Mouse (Mus musculus) hindbrain, postnatal 0 days (tissue): ENCODE data around the gene Fbln2. TPM values are rescaled to one million over a fixed set of nuclear protein-coding genes. Genes with fewer than 3 reads are reported as not detected.

Experiments
- ATAC-seq: fragments of 200-750 bp; cut with Nextera tagmentation; 2 replicates; pipeline ENCODE4 v1.8.0; 2017; ENCODE audit warnings: mild to moderate bottlenecking, moderate TSS enrichment, moderate library complexity
- DNase-seq: peaks from one replicate; pipeline ENCODE4 v3.0.0-alpha.2; 2015; ENCODE audit warnings: low spot score
- H3K27ac ChIP-seq: fragments of 300-500 bp; sonication (generic); 2 replicates; pipeline ENCODE4 v1.5.1; 2014; ENCODE audit warnings: mild to moderate bottlenecking
- H3K27me3 ChIP-seq: fragments of 300-500 bp; sonication (generic); 2 replicates; pipeline ENCODE4 v1.6.1; 2014; ENCODE audit warnings: low read length, mixed read lengths; ENCODE audit not compliant: insufficient read depth
- H3K36me3 ChIP-seq: fragments of 300-500 bp; sonication (generic); 2 replicates; pipeline ENCODE4 v1.6.1; 2014; ENCODE audit warnings: low read length, mixed read lengths; ENCODE audit not compliant: insufficient read depth
- H3K4me1 ChIP-seq: fragments of 300-500 bp; sonication (generic); 2 replicates; pipeline ENCODE4 v1.6.1; 2014; ENCODE audit warnings: antibody characterized with exemption, low read length, mixed read lengths; ENCODE audit not compliant: insufficient read depth
- H3K4me2 ChIP-seq: fragments of 300-500 bp; sonication (generic); 2 replicates; pipeline ENCODE4 v1.6.1; 2014; ENCODE audit warnings: low read depth, mild to moderate bottlenecking, low read length, moderate library complexity, mixed read lengths
- H3K4me3 ChIP-seq: fragments of 300-500 bp; sonication (generic); 2 replicates; pipeline ENCODE4 v1.5.1; 2014; ENCODE audit warnings: low read length
- H3K9ac ChIP-seq: fragments of 300-500 bp; sonication (generic); replicated peaks from 2 replicates; pipeline ENCODE4 v1.6.1; 2014; ENCODE audit warnings: mild to moderate bottlenecking, low read length, moderate library complexity, mixed read lengths
- H3K9me3 ChIP-seq: fragments of 300-500 bp; sonication (generic); 2 replicates; pipeline ENCODE4 v1.6.1; 2016; ENCODE audit warnings: low read length, mixed read lengths
- CTCF ChIP-seq: IDR thresholded peaks from 2 replicates; pipeline ENCODE4 v1.5.1; 2016; ENCODE audit warnings: antibody characterized with exemption, control low read depth, low read depth
- WGBS: fragments of 180-500 bp; shearing (Covaris S2); extraction: QIAGEN DNeasy Blood & Tissue Kit; methylation state at CpG from one replicate; pipeline ENCODE4 v1.1.7; 2014; 5-methylcytosine and 5-hydroxymethylcytosine counted together
- polyA plus RNA-seq: library from polyadenylated mRNA; unstranded; fragments of >200 nt; fragmentation: Nextera tagmentation; extraction: Ambion mirVana; gene quantifications from 2 replicates; pipeline ENCODE4 v1.2.1, GENCODE M21; 2015
- total RNA-seq: library from RNA; depleted of rRNA; stranded (reverse); fragments of >200 nt; gene quantifications from 2 replicates; pipeline ENCODE4 v1.2.3, GENCODE M21; 2014

Fbln2 gene
- total and polyA plus RNA-seq, 2 experiments from 2014 or later: 21.2 to 50.6 TPM

DNA sequence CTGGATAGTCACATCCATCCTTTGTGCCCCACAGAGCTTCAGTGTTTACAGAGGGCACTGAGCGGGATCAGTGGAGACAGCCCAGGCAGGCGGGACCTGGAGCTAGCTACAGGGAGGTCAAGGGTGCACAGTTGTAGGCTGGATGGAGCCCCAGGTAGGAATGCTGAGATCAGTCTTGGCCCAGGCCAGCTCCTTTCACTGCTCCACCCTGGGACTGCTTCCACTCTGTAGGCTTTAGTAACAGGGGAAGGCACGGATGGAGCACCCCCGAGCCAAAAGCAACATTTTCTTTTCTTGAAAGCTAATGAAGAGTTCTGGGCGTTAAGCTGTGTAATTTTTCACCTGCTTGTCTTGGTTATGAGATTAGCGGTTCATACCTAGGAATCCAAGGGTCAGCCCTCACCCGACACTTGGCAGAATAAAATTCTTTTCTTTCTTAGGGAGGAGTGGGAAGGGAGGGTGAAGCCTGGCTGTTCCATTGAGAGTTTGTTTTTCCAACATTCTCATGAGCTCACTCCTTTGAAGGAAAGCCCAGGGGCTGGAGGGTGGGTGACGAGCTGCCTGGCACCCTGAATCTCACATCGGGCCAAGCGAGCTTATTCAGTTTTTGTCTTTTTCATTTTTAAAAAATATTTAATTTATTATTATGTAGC, 10.6 kb downstream of the Fbln2 start:
- no peak overlapping the region for H3K4me3 ChIP-seq
- no peak for DNase-seq
- H3K9ac ChIP-seq: no peak overlapping the region
- no peak overlapping the region for H3K27ac ChIP-seq
- ATAC-seq: no peak
- H3K4me1 ChIP-seq: peaks cover 8% of the 10 kb centered on the region; the same call in 1 of the 2 replicates
- WGBS: 73% methylated on average over 10 of the region's 10 CpGs
- H3K27me3 ChIP-seq: no peaks in the 10 kb centered on the region
- H3K9me3 ChIP-seq: no peaks in the 10 kb centered on the region
- no peak overlapping the region for H3K4me2 ChIP-seq
- H3K36me3 ChIP-seq: no peaks in the 10 kb centered on the region
- TF ChIP-seq CTCF: no peak

- Histone ChIP-seq H3K4me3 (no peak overlapping the region), H3K36me3 (no peaks in the 10 kb centered on the region), H3K27ac (no peak overlapping the region), H3K27me3 (no peaks in the 10 kb centered on the region), H3K9ac (no peak overlapping the region), H3K4me1 (no peaks in the 10 kb centered on the region; the same call in 1 of the 2 replicates), H3K9me3 (no peaks in the 10 kb centered on the region), H3K4me2 (no peak overlapping the region)
- TF ChIP-seq CTCF: no peak
- WGBS: 76% methylated on average over 6 of the region's 6 CpGs
- no peak for DNase-seq
- ATAC-seq: no peak
Measured at GRCm38 (mm10) chr6:91224939-91225338, 12.7 kb downstream of the Fbln2 start.

DNA sequence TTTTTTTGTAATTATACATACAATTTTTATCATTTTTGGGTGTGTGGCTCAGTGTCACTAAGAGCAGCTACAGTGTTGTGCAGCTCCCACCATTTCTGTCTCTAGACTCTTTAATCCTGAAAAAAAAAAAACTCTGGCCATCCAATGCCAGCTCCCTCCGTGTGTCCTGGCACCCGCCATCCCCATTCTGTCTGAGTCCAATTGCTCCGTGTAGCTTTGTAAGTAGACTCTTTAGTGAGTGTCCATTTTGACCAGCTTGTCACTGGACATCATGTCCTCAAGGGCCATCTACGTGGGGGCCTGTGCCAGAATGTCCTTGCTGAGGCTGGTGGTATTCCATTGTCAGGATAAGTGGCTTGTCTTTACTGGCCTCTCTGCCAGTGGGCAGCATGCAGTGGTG, 13.1 kb downstream of the Fbln2 start:
- no peak for TF ChIP-seq CTCF
- Histone ChIP-seq H3K36me3 (no peaks in the 10 kb centered on the region), H3K4me2 (no peak overlapping the region), H3K27me3 (no peaks in the 10 kb centered on the region), H3K9ac (no peak overlapping the region), H3K27ac (no peak overlapping the region), H3K9me3 (no peaks in the 10 kb centered on the region), H3K4me3 (no peak overlapping the region), H3K4me1 (no peaks in the 10 kb centered on the region; the same call in 1 of the 2 replicates)
- DNase-seq (peak; percentile 28), ATAC-seq (no peak)
- WGBS: 42% methylated on average over 4 of the region's 4 CpGs

DNA sequence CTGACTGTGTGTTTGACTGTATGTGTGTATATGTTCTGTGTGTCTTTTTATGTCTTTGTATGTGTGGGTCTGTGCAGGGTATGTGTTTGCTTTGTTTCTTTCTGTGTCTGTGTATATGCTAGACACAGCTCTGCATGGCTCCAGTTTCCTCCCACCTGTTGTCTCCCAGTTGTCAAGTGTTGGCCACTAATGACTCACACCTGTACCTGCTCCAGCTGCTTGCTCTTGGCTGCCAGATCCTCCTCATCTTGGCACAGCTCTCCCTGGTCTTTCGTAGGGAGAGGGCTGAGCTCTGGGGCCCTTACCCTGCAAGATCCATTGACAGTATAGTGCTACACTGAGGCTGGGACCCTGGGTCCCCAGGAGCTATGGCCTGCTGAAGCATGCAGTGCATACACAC, 13.8 kb downstream of the Fbln2 start:
- H3K4me3 ChIP-seq: no peak overlapping the region
- WGBS: 48% methylated on average over 1 of the region's 1 CpGs
- no peak for TF ChIP-seq CTCF
- no peaks in the 10 kb centered on the region for H3K27me3 ChIP-seq
- no peaks in the 10 kb centered on the region; the same call in 1 of the 2 replicates for H3K4me1 ChIP-seq
- no peaks in the 10 kb centered on the region for H3K36me3 ChIP-seq
- DNase-seq (no peak), ATAC-seq (no peak)
- no peaks in the 10 kb centered on the region for H3K9me3 ChIP-seq
- no peak overlapping the region for H3K4me2 ChIP-seq
- no peak overlapping the region for H3K27ac ChIP-seq
- no peak overlapping the region for H3K9ac ChIP-seq

GRCm38 (mm10) chr6:91228980-91229379, 16.7 kb downstream of the Fbln2 start:
- TF ChIP-seq CTCF: no peak

GRCm38 (mm10) chr6:91231000-91231399, 18.7 kb downstream of the Fbln2 start:
- Histone ChIP-seq H3K36me3 (no peaks in the 10 kb centered on the region), H3K4me1 (peaks cover 23% of the 10 kb centered on the region), H3K4me3 (no peak overlapping the region), H3K4me2 (no peak overlapping the region), H3K9me3 (no peaks in the 10 kb centered on the region), H3K9ac (no peak overlapping the region), H3K27ac (no peak overlapping the region), H3K27me3 (no peaks in the 10 kb centered on the region)
- no peak for TF ChIP-seq CTCF
- ATAC-seq (no peak), DNase-seq (peak; percentile 57)
- WGBS: 49% methylated on average over 5 of the region's 5 CpGs

More at GRCm38 (mm10) chr6:91228980-91229379, 16.7 kb downstream of the Fbln2 start:
- ATAC-seq (peak; percentile 57), DNase-seq (peak; percentile 49)
- no peaks in the 10 kb centered on the region for H3K36me3 ChIP-seq
- no peak overlapping the region for H3K9ac ChIP-seq
- no peaks in the 10 kb centered on the region for H3K9me3 ChIP-seq
- no peak overlapping the region for H3K27ac ChIP-seq
- no peaks in the 10 kb centered on the region for H3K27me3 ChIP-seq
- H3K4me1 ChIP-seq: peaks cover 14% of the 10 kb centered on the region
- 36% methylated on average over 4 of the region's 4 CpGs for WGBS
- H3K4me2 ChIP-seq: no peak overlapping the region
- H3K4me3 ChIP-seq: no peak overlapping the region

GRCm38 (mm10) chr6:91231523-91231922, 19.3 kb downstream of the Fbln2 start:
- no peak for ATAC-seq
- WGBS: 76% methylated on average over 4 of the region's 4 CpGs
- Histone ChIP-seq H3K9ac (no peak overlapping the region), H3K27ac (no peak overlapping the region), H3K4me3 (no peak overlapping the region), H3K9me3 (no peaks in the 10 kb centered on the region), H3K36me3 (no peaks in the 10 kb centered on the region), H3K4me1 (peaks cover 28% of the 10 kb centered on the region), H3K4me2 (no peak overlapping the region), H3K27me3 (no peaks in the 10 kb centered on the region)
- no peak for DNase-seq
- no peak for TF ChIP-seq CTCF
